Mouse (Mus musculus): ENCODE measurements around the gene Phldb1. TPM values are rescaled to one million over a fixed set of nuclear protein-coding genes. Genes with fewer than 3 reads are reported as not detected.

Phldb1 gene
- polyA plus RNA-seq, 1 experiment = 12.3 TPM

- Histone ChIP-seq H3K36me3 (ENCODE audit: control insufficient read depth, insufficient read depth, low read length) (peaks cover 11% of the 10 kb centered on the region), H3K4me1 (ENCODE audit: control insufficient read depth, insufficient read depth, insufficient read length) (peaks cover 12% of the 10 kb centered on the region), H3K27me3 (ENCODE audit: control insufficient read depth, insufficient read depth, low read length) (no peaks in the 10 kb centered on the region), H3K27ac (ENCODE audit: insufficient read depth, low read length) (no peak overlapping the region), H3K4me3 (ENCODE audit: extremely low read depth, insufficient read depth, insufficient read length) (no peak overlapping the region)
- no peak for DNase-seq (ENCODE audit: low read depth in 1 of 2, low spot score in 2 of 2)
- no peak for TF ChIP-seq POLR2A (IDR thresholded peaks at IDR 0.05; ENCODE audit: low read depth, low read length)
- TF ChIP-seq CTCF (IDR thresholded peaks at IDR 0.05; ENCODE audit: extremely low read depth, insufficient read depth, insufficient read length, insufficient replicate concordance) = no peak
- 48% methylated on average over 2 of the region's 2 CpGs for WGBS
Observed at GRCm38 (mm10) chr9:44760873-44761272, 25.9 kb upstream of the Phldb1 start.

GRCm38 (mm10) chr9:44748473-44748872, 13.5 kb upstream of the Phldb1 start:
- no peak for TF ChIP-seq CTCF (IDR thresholded peaks at IDR 0.05; ENCODE audit: extremely low read depth, insufficient read depth, insufficient read length, insufficient replicate concordance)
- TF ChIP-seq POLR2A (IDR thresholded peaks at IDR 0.05; ENCODE audit: low read depth, low read length) = no peak
- no peak for DNase-seq (ENCODE audit: low read depth in 1 of 2, low spot score in 2 of 2)
- no peaks in the 10 kb centered on the region for H3K27me3 ChIP-seq (ENCODE audit: control insufficient read depth, insufficient read depth, low read length)
- no peak overlapping the region for H3K4me3 ChIP-seq (ENCODE audit: extremely low read depth, insufficient read depth, insufficient read length)
- H3K4me1 ChIP-seq (ENCODE audit: control insufficient read depth, insufficient read depth, insufficient read length) = no peaks in the 10 kb centered on the region
- WGBS = 96% methylated on average over 7 of the region's 7 CpGs
- peaks cover 51% of the 10 kb centered on the region for H3K36me3 ChIP-seq (ENCODE audit: control insufficient read depth, insufficient read depth, low read length)
- H3K27ac ChIP-seq (ENCODE audit: insufficient read depth, low read length) = no peak overlapping the region

- DNase-seq (ENCODE audit: low read depth in 1 of 2, low spot score in 2 of 2) = no peak
- Histone ChIP-seq H3K27me3 (ENCODE audit: control insufficient read depth, insufficient read depth, low read length) (no peaks in the 10 kb centered on the region), H3K27ac (ENCODE audit: insufficient read depth, low read length) (no peak overlapping the region), H3K4me1 (ENCODE audit: control insufficient read depth, insufficient read depth, insufficient read length) (no peaks in the 10 kb centered on the region), H3K36me3 (ENCODE audit: control insufficient read depth, insufficient read depth, low read length) (peaks cover 47% of the 10 kb centered on the region), H3K4me3 (ENCODE audit: extremely low read depth, insufficient read depth, insufficient read length) (no peak overlapping the region)
- 87% methylated on average over 3 of the region's 3 CpGs for WGBS
- TF ChIP-seq POLR2A (IDR thresholded peaks at IDR 0.05; ENCODE audit: low read depth, low read length) (no peak), CTCF (IDR thresholded peaks at IDR 0.05; ENCODE audit: extremely low read depth, insufficient read depth, insufficient read length, insufficient replicate concordance) (no peak)
Observed at GRCm38 (mm10) chr9:44747341-44747740, 12.3 kb upstream of the Phldb1 start.

- TF ChIP-seq POLR2A (IDR thresholded peaks at IDR 0.05; ENCODE audit: low read depth, low read length) = no peak
- no peak for TF ChIP-seq CTCF (IDR thresholded peaks at IDR 0.05; ENCODE audit: extremely low read depth, insufficient read depth, insufficient read length, insufficient replicate concordance)
- Histone ChIP-seq H3K4me1 (ENCODE audit: control insufficient read depth, insufficient read depth, insufficient read length) (no peaks in the 10 kb centered on the region), H3K27me3 (ENCODE audit: control insufficient read depth, insufficient read depth, low read length) (no peaks in the 10 kb centered on the region), H3K36me3 (ENCODE audit: control insufficient read depth, insufficient read depth, low read length) (peaks cover 45% of the 10 kb centered on the region), H3K4me3 (ENCODE audit: extremely low read depth, insufficient read depth, insufficient read length) (no peak overlapping the region), H3K27ac (ENCODE audit: insufficient read depth, low read length) (no peak overlapping the region)
- DNase-seq (ENCODE audit: low read depth in 1 of 2, low spot score in 2 of 2) = no peak
- WGBS = 74% methylated on average over 3 of the region's 3 CpGs
Observed at GRCm38 (mm10) chr9:44746666-44747065, 11.7 kb upstream of the Phldb1 start.

- Histone ChIP-seq H3K27ac (ENCODE audit: insufficient read depth, low read length) (no peak overlapping the region), H3K36me3 (ENCODE audit: control insufficient read depth, insufficient read depth, low read length) (peaks cover 42% of the 10 kb centered on the region), H3K4me3 (ENCODE audit: extremely low read depth, insufficient read depth, insufficient read length) (no peak overlapping the region), H3K4me1 (ENCODE audit: control insufficient read depth, insufficient read depth, insufficient read length) (no peaks in the 10 kb centered on the region), H3K27me3 (ENCODE audit: control insufficient read depth, insufficient read depth, low read length) (no peaks in the 10 kb centered on the region)
- 94% methylated on average over 7 of the region's 7 CpGs for WGBS
- TF ChIP-seq CTCF (IDR thresholded peaks at IDR 0.05; ENCODE audit: extremely low read depth, insufficient read depth, insufficient read length, insufficient replicate concordance) (no peak), POLR2A (IDR thresholded peaks at IDR 0.05; ENCODE audit: low read depth, low read length) (no peak)
- DNase-seq (ENCODE audit: low read depth in 1 of 2, low spot score in 2 of 2) = no peak
Observed at GRCm38 (mm10) chr9:44745371-44745770, 10.4 kb upstream of the Phldb1 start.

- peaks cover 23% of the 10 kb centered on the region for H3K36me3 ChIP-seq (ENCODE audit: control insufficient read depth, insufficient read depth, low read length)
- no peak overlapping the region for H3K27ac ChIP-seq (ENCODE audit: insufficient read depth, low read length)
- no peak for DNase-seq (ENCODE audit: low read depth in 1 of 2, low spot score in 2 of 2)
- no peaks in the 10 kb centered on the region for H3K27me3 ChIP-seq (ENCODE audit: control insufficient read depth, insufficient read depth, low read length)
- H3K4me1 ChIP-seq (ENCODE audit: control insufficient read depth, insufficient read depth, insufficient read length) = no peaks in the 10 kb centered on the region
- TF ChIP-seq CTCF (IDR thresholded peaks at IDR 0.05; ENCODE audit: extremely low read depth, insufficient read depth, insufficient read length, insufficient replicate concordance) = no peak
- TF ChIP-seq POLR2A (IDR thresholded peaks at IDR 0.05; ENCODE audit: low read depth, low read length) = no peak
- no peak overlapping the region for H3K4me3 ChIP-seq (ENCODE audit: extremely low read depth, insufficient read depth, insufficient read length)
- 94% methylated on average over 1 of the region's 1 CpGs for WGBS
Observed at GRCm38 (mm10) chr9:44740663-44741192, 5.7 kb upstream of the Phldb1 start.

GRCm38 (mm10) chr9:44737240-44737949, 2.4 kb upstream of the Phldb1 start:
- WGBS = 52% methylated on average over 8 of the region's 8 CpGs
- TF ChIP-seq POLR2A (IDR thresholded peaks at IDR 0.05; ENCODE audit: low read depth, low read length) (no peak), CTCF (IDR thresholded peaks at IDR 0.05; ENCODE audit: extremely low read depth, insufficient read depth, insufficient read length, insufficient replicate concordance) (no peak)
- Histone ChIP-seq H3K4me1 (ENCODE audit: control insufficient read depth, insufficient read depth, insufficient read length) (peaks cover 7% of the 10 kb centered on the region), H3K27me3 (ENCODE audit: control insufficient read depth, insufficient read depth, low read length) (peaks cover 14% of the 10 kb centered on the region), H3K4me3 (ENCODE audit: extremely low read depth, insufficient read depth, insufficient read length) (no peak overlapping the region), H3K36me3 (ENCODE audit: control insufficient read depth, insufficient read depth, low read length) (peaks cover 3% of the 10 kb centered on the region; the same call in 1 of the 2 replicates), H3K27ac (ENCODE audit: insufficient read depth, low read length) (no peak overlapping the region)
- DNase-seq (ENCODE audit: low read depth in 1 of 2, low spot score in 2 of 2) = no peak
